Mouse (Mus musculus) lung, postnatal 0 days (tissue): ENCODE data around the gene Tnrc18. TPM values are rescaled to one million over a fixed set of nuclear protein-coding genes. Genes with fewer than 3 reads are reported as not detected.

Experiments used
- ATAC-seq: fragments of 200-750 bp; cut with Nextera tagmentation; 2 replicates; pipeline ENCODE4 v1.8.0; 2017; ENCODE audit warnings: moderate library complexity
- DNase-seq: peaks from one replicate; pipeline ENCODE4 v3.0.0-alpha.2; 2016; ENCODE audit warnings: low spot score
- H3K27ac ChIP-seq: fragments of 300-500 bp; sonication (generic); 2 replicates; pipeline ENCODE4 v1.5.1; 2014; ENCODE audit warnings: antibody characterized with exemption, mild to moderate bottlenecking, low read length, mixed read lengths
- H3K27me3 ChIP-seq: fragments of 300-500 bp; sonication (generic); replicated peaks from 2 replicates; pipeline ENCODE4 v1.6.1; 2014; ENCODE audit warnings: low read length, mixed read lengths; ENCODE audit not compliant: insufficient read depth
- H3K36me3 ChIP-seq: fragments of 300-500 bp; sonication (generic); 2 replicates; pipeline ENCODE4 v1.6.1; 2014; ENCODE audit warnings: low read length, mixed read lengths; ENCODE audit not compliant: insufficient read depth
- H3K4me1 ChIP-seq: fragments of 300-500 bp; sonication (generic); 2 replicates; pipeline ENCODE4 v1.6.1; 2014; ENCODE audit warnings: antibody characterized with exemption, low read depth, low read length, mixed read lengths; ENCODE audit not compliant: insufficient read depth
- H3K4me2 ChIP-seq: fragments of 300-500 bp; sonication (generic); replicated peaks from 2 replicates; pipeline ENCODE4 v1.6.1; 2014; ENCODE audit warnings: low read depth, mild to moderate bottlenecking, low read length, moderate library complexity, mixed read lengths
- H3K4me3 ChIP-seq: fragments of 300-500 bp; sonication (generic); 2 replicates; pipeline ENCODE4 v1.5.1; 2014; ENCODE audit warnings: low read depth, low read length
- H3K9ac ChIP-seq: fragments of 300-500 bp; sonication (generic); replicated peaks from 2 replicates; pipeline ENCODE4 v1.6.1; 2014; ENCODE audit warnings: low read depth, mild to moderate bottlenecking
- H3K9me3 ChIP-seq: fragments of 300-500 bp; sonication (generic); 2 replicates; pipeline ENCODE4 v1.6.1; 2016; ENCODE audit warnings: low read length, mixed read lengths
- CTCF ChIP-seq: IDR thresholded peaks from 2 replicates; pipeline ENCODE4 v1.5.1; 2016; ENCODE audit warnings: antibody characterized with exemption, mild to moderate bottlenecking
- EP300 ChIP-seq: IDR thresholded peaks from 2 replicates; pipeline ENCODE4 v1.6.1; 2016; ENCODE audit warnings: antibody characterized with exemption, mild to moderate bottlenecking, control low read depth
- WGBS: fragments of 180-500 bp; shearing (Covaris S2); extraction: QIAGEN DNeasy Blood & Tissue Kit; methylation state at CpG from one replicate; pipeline ENCODE4 v1.1.7; 2014; 5-methylcytosine and 5-hydroxymethylcytosine counted together
- polyA plus RNA-seq: library from polyadenylated mRNA; unstranded; fragments of >200 nt; fragmentation: Nextera tagmentation; extraction: Ambion mirVana; gene quantifications from 2 replicates; pipeline ENCODE4 v1.2.1, GENCODE M21; 2015

The Tnrc18 gene
- polyA plus RNA-seq, 1 experiment from 2014 or later: 16.6 TPM

- H3K27me3 ChIP-seq: no peaks in the 10 kb centered on the region
- H3K9me3 ChIP-seq: no peaks in the 10 kb centered on the region
- ATAC-seq (no peak), DNase-seq (no peak)
- no peak overlapping the region for H3K4me3 ChIP-seq
- WGBS: 83% methylated on average over 15 of the region's 15 CpGs
- no peak overlapping the region for H3K4me2 ChIP-seq
- H3K9ac ChIP-seq: no peak overlapping the region
- TF ChIP-seq CTCF (no peak), EP300 (no peak)
- H3K36me3 ChIP-seq: peaks cover 31% of the 10 kb centered on the region
- H3K27ac ChIP-seq: no peak overlapping the region
- no peaks in the 10 kb centered on the region for H3K4me1 ChIP-seq
These were observed 45.5 kb downstream of the Tnrc18 start for GRCm38 (mm10) chr5:142771964-142772363.

DNA sequence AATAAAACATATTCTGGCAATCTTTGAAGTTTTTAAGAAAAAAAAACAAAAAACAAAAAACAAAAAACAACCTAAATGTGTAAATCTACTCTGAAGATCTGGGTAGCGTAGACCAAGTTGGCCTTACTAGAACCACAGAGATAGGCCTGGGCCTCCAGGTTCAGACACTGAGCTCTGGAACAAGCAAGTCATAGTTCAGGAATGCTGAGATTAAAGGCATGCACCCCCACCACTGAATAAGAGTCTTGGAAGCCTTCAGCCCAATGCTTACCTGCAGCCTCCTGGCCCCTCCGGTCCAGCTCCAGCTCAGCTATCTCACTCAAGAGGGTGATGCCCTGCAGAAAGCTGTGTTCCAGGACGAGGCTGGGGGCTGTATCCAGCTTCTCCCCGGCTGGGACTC is 46.4 kb downstream of the Tnrc18 start:
- no peak overlapping the region for H3K9ac ChIP-seq
- no peak overlapping the region for H3K4me2 ChIP-seq
- H3K9me3 ChIP-seq: no peaks in the 10 kb centered on the region
- peak; percentile 30; the same call in 1 of the 2 replicates for ATAC-seq
- no peak overlapping the region for H3K27ac ChIP-seq
- DNase-seq: no peak
- H3K4me1 ChIP-seq: no peaks in the 10 kb centered on the region
- H3K4me3 ChIP-seq: no peak overlapping the region
- H3K27me3 ChIP-seq: no peaks in the 10 kb centered on the region
- H3K36me3 ChIP-seq: peaks cover 31% of the 10 kb centered on the region
- TF ChIP-seq EP300: no peak
- no peak for TF ChIP-seq CTCF
- WGBS: 67% methylated on average over 4 of the region's 4 CpGs

DNA sequence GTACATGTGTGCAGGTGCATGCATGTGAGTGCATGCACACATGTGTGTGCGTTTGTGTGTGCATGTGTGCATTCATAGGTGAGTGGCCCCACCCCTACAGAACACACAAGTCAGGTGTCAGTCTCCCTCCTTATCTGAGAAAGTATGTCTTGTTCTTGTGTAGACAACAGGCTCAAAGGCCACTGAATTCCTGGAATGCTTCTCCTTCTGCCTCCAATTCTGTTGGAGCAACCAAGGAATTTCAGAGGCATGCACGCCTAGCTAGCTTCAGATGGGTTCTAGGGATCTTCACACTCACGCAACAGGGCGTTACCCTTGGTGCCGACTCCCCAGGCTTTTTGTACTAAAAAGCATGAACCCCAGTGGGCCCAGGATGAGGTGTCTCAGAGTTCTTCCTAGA is 47.8 kb downstream of the Tnrc18 start:
- no peak overlapping the region for H3K4me3 ChIP-seq
- peaks cover 32% of the 10 kb centered on the region for H3K36me3 ChIP-seq
- H3K4me2 ChIP-seq: no peak overlapping the region
- H3K27ac ChIP-seq: no peak overlapping the region
- ATAC-seq (0 out of 2 replicates have a peak, but pooled peaks have one; percentile 9), DNase-seq (no peak)
- no peaks in the 10 kb centered on the region for H3K9me3 ChIP-seq
- WGBS: 51% methylated on average over 5 of the region's 5 CpGs
- H3K27me3 ChIP-seq: no peaks in the 10 kb centered on the region
- no peaks in the 10 kb centered on the region for H3K4me1 ChIP-seq
- TF ChIP-seq EP300: peak; percentile 27; the same call in 1 of the 2 replicates
- TF ChIP-seq CTCF: no peak
- no peak overlapping the region for H3K9ac ChIP-seq

GRCm38 (mm10) chr5:142768352-142769267 is 48.9 kb downstream of the Tnrc18 start:
- no peaks in the 10 kb centered on the region for H3K4me1 ChIP-seq
- H3K9me3 ChIP-seq: no peaks in the 10 kb centered on the region
- peaks cover 40% of the 10 kb centered on the region for H3K36me3 ChIP-seq
- no peak overlapping the region for H3K27ac ChIP-seq
- 49% methylated on average over 10 of the region's 10 CpGs for WGBS
- H3K4me2 ChIP-seq: no peak overlapping the region
- H3K27me3 ChIP-seq: no peaks in the 10 kb centered on the region
- H3K9ac ChIP-seq: no peak overlapping the region
- DNase-seq: no peak
- no peak overlapping the region for H3K4me3 ChIP-seq
- ATAC-seq: no peak
- TF ChIP-seq EP300: no peak

- H3K27me3 ChIP-seq: no peaks in the 10 kb centered on the region
- 17% methylated on average over 7 of the region's 7 CpGs for WGBS
- H3K4me1 ChIP-seq: no peaks in the 10 kb centered on the region
- H3K9ac ChIP-seq: no peak overlapping the region
- ATAC-seq: peak; percentile 60
- peaks cover 40% of the 10 kb centered on the region for H3K36me3 ChIP-seq
- H3K4me3 ChIP-seq: no peak overlapping the region
- TF ChIP-seq CTCF: peak; percentile 88
- TF ChIP-seq EP300: no peak
- H3K4me2 ChIP-seq: no peak overlapping the region
- DNase-seq: peak; percentile 90
- H3K27ac ChIP-seq: no peak overlapping the region
- no peaks in the 10 kb centered on the region for H3K9me3 ChIP-seq
These were observed 49.5 kb downstream of the Tnrc18 start for GRCm38 (mm10) chr5:142767937-142768336.

DNA sequence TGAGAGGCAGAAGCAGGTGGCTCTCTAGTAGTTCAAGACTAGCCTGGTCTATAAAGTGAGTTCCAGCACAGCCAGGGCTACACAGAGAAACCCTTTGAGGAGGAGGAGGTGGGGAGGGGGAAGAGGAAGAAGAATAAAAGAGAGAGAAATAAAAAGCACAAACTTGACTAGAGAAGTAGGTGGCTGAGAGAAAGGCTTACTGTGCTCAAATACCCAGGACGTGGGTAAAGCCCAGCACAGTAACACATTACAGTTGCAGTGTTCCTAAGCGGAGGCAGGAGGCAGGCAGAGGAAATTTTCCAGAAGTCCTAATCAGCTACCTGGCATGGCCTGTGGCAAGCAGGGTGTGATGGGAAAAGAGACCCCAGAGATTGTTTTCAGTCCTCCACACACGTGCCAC is 50.8 kb downstream of the Tnrc18 start:
- Histone ChIP-seq H3K36me3 (peaks cover 42% of the 10 kb centered on the region), H3K9me3 (no peaks in the 10 kb centered on the region), H3K4me3 (no peak overlapping the region), H3K4me2 (no peak overlapping the region), H3K9ac (no peak overlapping the region), H3K27me3 (no peaks in the 10 kb centered on the region), H3K27ac (no peak overlapping the region), H3K4me1 (no peaks in the 10 kb centered on the region)
- TF ChIP-seq CTCF: no peak
- no peak for TF ChIP-seq EP300
- 94% methylated on average over 3 of the region's 3 CpGs for whole genome bisulfite sequencing
- ATAC-seq (no peak), DNase-seq (no peak)
